Mouse (Mus musculus) heart, postnatal 4 days (tissue): ENCODE measurements around the gene Gm10972. TPM values are rescaled to one million over a fixed set of nuclear protein-coding genes. Genes with fewer than 3 reads are reported as not detected.
"Not testable (repeated sequence)": the region's sequence is repeated elsewhere in the genome, so short reads cannot be mapped to it uniquely, and the experiment has no call there.

ENCODE experiments used
- DNase-seq: peaks from one replicate; pipeline ENCODE4 v3.0.0; 2021
- total RNA-seq, 2 experiments: library from RNA; stranded (reverse); gene quantifications; 2 replicates each; pipeline ENCODE4 v1.2.3; 2021

Gm10972 gene
- not detected for total RNA-seq

GRCm38 (mm10) chr3:94642495-94643162, at the start of gene Gm10972:
TSS of gene Gm10972 (plus strand) at chr3:94643112.
- not testable (repeated sequence) for DNase-seq

- no peak for DNase-seq
These were observed 47.0 kb upstream of the Gm10972 start for GRCm38 (mm10) chr3:94595871-94596287.

GRCm38 (mm10) chr3:94597224-94597779, 45.6 kb upstream of the Gm10972 start:
- DNase-seq, result no peak

GRCm38 (mm10) chr3:94601959-94602358, 41.0 kb upstream of the Gm10972 start:
- peak; percentile 67 for DNase-seq

GRCm38 (mm10) chr3:94609621-94610020, 33.3 kb upstream of the Gm10972 start:
- no peak for DNase-seq

GRCm38 (mm10) chr3:94610581-94610980, 32.3 kb upstream of the Gm10972 start:
- DNase-seq, result no peak

- no peak for DNase-seq
These were observed 31.6 kb upstream of the Gm10972 start for GRCm38 (mm10) chr3:94611343-94611742.

GRCm38 (mm10) chr3:94611834-94612233, 31.1 kb upstream of the Gm10972 start:
- no peak for DNase-seq

GRCm38 (mm10) chr3:94612274-94612673, 30.6 kb upstream of the Gm10972 start:
- DNase-seq, result no peak

- peak; percentile 11 for DNase-seq
These were observed 29.5 kb upstream of the Gm10972 start for GRCm38 (mm10) chr3:94613258-94613878.

GRCm38 (mm10) chr3:94616717-94617116, 26.2 kb upstream of the Gm10972 start:
- peak; percentile 47 for DNase-seq

- DNase-seq, result peak; percentile 29
These were observed 21.0 kb upstream of the Gm10972 start for GRCm38 (mm10) chr3:94621740-94622507.

GRCm38 (mm10) chr3:94622550-94622949, 20.4 kb upstream of the Gm10972 start:
- no peak for DNase-seq

GRCm38 (mm10) chr3:94624281-94624680, 18.6 kb upstream of the Gm10972 start:
- DNase-seq, result no peak

GRCm38 (mm10) chr3:94628712-94629111, 14.2 kb upstream of the Gm10972 start:
- no peak for DNase-seq

- DNase-seq, result no peak
These were observed 13.0 kb upstream of the Gm10972 start for GRCm38 (mm10) chr3:94629876-94630275.

GRCm38 (mm10) chr3:94648755-94649590, 6.1 kb downstream of the Gm10972 start:
- peak; percentile 10 for DNase-seq

- no peak for DNase-seq
These were observed 7.5 kb downstream of the Gm10972 start for GRCm38 (mm10) chr3:94650409-94650808.

- DNase-seq, result not testable (repeated sequence)
These were observed 11.1 kb downstream of the Gm10972 start for GRCm38 (mm10) chr3:94653967-94654366.

GRCm38 (mm10) chr3:94657852-94658739, 15.2 kb downstream of the Gm10972 start:
- DNase-seq, result not testable (repeated sequence)

- DNase-seq, result peak; percentile 78
These were observed 15.8 kb downstream of the Gm10972 start, which contains the start of gene Tuft1 for GRCm38 (mm10) chr3:94658740-94659095. TSS of gene Tuft1 (minus strand) at chr3:94658872.
